Mouse (Mus musculus): ENCODE results near the gene Zc3h12b. TPM values are rescaled to one million over a fixed set of nuclear protein-coding genes. Genes with fewer than 3 reads are reported as not detected.
"Not testable (repeated sequence)": the region's sequence is repeated elsewhere in the genome, so short reads cannot be mapped to it uniquely, and the experiment has no call there.

Zc3h12b gene
- polyA plus RNA-seq, 1 experiment from 2014 or later, result 3.4 TPM

DNA sequence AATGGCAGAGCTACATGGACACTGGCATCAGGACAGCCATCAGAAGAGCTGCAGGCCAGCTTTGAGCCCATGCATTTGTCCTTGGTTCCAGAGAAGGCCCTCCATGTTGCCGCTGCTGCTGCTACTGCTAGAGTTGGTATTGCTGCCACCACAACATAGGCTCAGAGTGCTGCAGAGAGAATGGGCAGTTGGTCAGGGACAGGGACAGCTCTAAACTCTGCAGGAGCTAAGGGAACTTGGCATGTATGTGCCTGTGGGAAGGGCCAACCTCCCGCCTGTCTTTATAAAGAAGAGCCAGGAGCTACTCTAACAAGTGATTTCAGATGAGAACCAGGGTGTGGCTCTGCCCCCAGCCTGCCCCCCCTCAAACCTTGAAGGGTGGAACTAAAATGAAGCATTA lies 224.0 kb downstream of the Zc3h12b start:
- no peaks in the 10 kb centered on the region for H3K4me1 ChIP-seq (replicated peaks; ENCODE audit: control insufficient read depth, insufficient read depth, low read length)
- H3K9me3 ChIP-seq (ENCODE audit: control insufficient read depth, low read length), result no peaks in the 10 kb centered on the region
- H3K4me2 ChIP-seq (ENCODE audit: low read length), result no peak overlapping the region
- no peaks in the 10 kb centered on the region for H3K36me3 ChIP-seq (ENCODE audit: control insufficient read depth, insufficient read depth)
- H3K9ac ChIP-seq (replicated peaks; ENCODE audit: low read depth, low read length), result no peak overlapping the region
- 90% methylated on average over 2 of the region's 2 CpGs for WGBS
- no peak overlapping the region for H3K4me3 ChIP-seq (replicated peaks; ENCODE audit: low read length)
- ATAC-seq, result no peak
- no peaks in the 10 kb centered on the region for H3K27me3 ChIP-seq (replicated peaks; ENCODE audit: control insufficient read depth, insufficient read depth, low read length)
- no peak overlapping the region for H3K27ac ChIP-seq (ENCODE audit: low read length)

GRCm38 (mm10) chrX:95945496-95945895 lies 234.0 kb downstream of the Zc3h12b start:
- ATAC-seq, result no peak
- H3K27me3 ChIP-seq (replicated peaks; ENCODE audit: control insufficient read depth, insufficient read depth, low read length), result no peaks in the 10 kb centered on the region
- no peaks in the 10 kb centered on the region for H3K4me1 ChIP-seq (replicated peaks; ENCODE audit: control insufficient read depth, insufficient read depth, low read length)
- peaks cover 2% of the 10 kb centered on the region; the same call in 1 of the 2 replicates for H3K36me3 ChIP-seq (ENCODE audit: control insufficient read depth, insufficient read depth)
- no peak overlapping the region for H3K4me3 ChIP-seq (replicated peaks; ENCODE audit: low read length)
- no peaks in the 10 kb centered on the region for H3K9me3 ChIP-seq (ENCODE audit: control insufficient read depth, low read length)
- 89% methylated on average over 2 of the region's 2 CpGs for WGBS
- no peak overlapping the region for H3K9ac ChIP-seq (replicated peaks; ENCODE audit: low read depth, low read length)
- no peak overlapping the region for H3K27ac ChIP-seq (ENCODE audit: low read length)
- H3K4me2 ChIP-seq (ENCODE audit: low read length), result no peak overlapping the region

DNA sequence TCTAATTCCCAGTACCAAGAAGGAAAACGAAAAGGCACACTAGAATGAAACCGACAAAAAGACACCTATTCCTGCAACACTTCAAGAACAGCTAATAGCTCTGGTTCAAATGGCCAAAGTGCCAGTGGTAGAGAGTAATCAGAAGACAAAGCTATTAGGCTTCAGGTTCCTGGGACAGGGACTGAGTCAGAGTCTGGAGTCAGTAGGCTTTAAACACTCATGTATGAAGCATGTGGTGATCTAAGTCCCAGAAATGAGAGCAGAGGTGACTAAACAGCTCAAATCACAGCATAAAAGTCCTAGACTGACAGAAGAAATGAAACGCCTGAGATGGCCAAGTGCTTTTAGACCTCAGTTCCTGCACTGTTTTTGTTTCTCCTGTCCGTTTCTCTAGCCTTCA lies 236.7 kb downstream of the Zc3h12b start:
- Histone ChIP-seq H3K27me3 (replicated peaks; ENCODE audit: control insufficient read depth, insufficient read depth, low read length) (no peaks in the 10 kb centered on the region), H3K9ac (replicated peaks; ENCODE audit: low read depth, low read length) (no peak overlapping the region), H3K27ac (ENCODE audit: low read length) (no peak overlapping the region), H3K9me3 (ENCODE audit: control insufficient read depth, low read length) (no peaks in the 10 kb centered on the region), H3K36me3 (ENCODE audit: control insufficient read depth, insufficient read depth) (peaks cover 2% of the 10 kb centered on the region; the same call in 1 of the 2 replicates), H3K4me1 (replicated peaks; ENCODE audit: control insufficient read depth, insufficient read depth, low read length) (no peaks in the 10 kb centered on the region), H3K4me3 (replicated peaks; ENCODE audit: low read length) (no peak overlapping the region), H3K4me2 (ENCODE audit: low read length) (no peak overlapping the region)
- no peak for ATAC-seq
- WGBS, result 89% methylated on average over 4 of the region's 4 CpGs

DNA sequence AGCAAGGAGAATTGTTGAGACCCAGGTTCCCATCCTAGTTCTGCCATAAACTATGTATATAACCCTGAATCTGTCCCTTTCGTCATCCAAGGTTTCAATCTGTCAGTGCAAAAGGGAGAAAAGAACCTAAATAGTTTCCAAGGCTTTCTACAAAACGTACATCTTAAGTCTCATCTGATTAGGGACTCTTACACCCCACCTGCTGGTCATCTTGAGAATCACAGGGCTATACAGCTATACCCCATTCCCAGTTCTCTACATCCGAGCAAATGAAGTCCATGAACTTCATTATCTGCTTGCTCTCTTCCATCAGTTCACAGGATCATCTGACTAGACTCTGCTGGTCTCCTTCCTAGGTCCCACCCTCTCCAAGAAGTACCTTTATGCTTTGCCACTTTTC lies 239.3 kb downstream of the Zc3h12b start:
- WGBS, result 34% methylated on average over 3 of the region's 3 CpGs
- peak; percentile 63 for ATAC-seq
- no peak overlapping the region for H3K9ac ChIP-seq (replicated peaks; ENCODE audit: low read depth, low read length)

GRCm38 (mm10) chrX:95956497-95957293 lies 245.2 kb downstream of the Zc3h12b start, which contains the start of gene Las1l:
TSS of gene Las1l (minus strand) at chrX:95956962.
- Histone ChIP-seq H3K36me3 (ENCODE audit: control insufficient read depth, insufficient read depth) (no peaks in the 10 kb centered on the region), H3K9me3 (ENCODE audit: control insufficient read depth, low read length) (no peaks in the 10 kb centered on the region), H3K4me1 (replicated peaks; ENCODE audit: control insufficient read depth, insufficient read depth, low read length) (peaks cover 8% of the 10 kb centered on the region), H3K27me3 (replicated peaks; ENCODE audit: control insufficient read depth, insufficient read depth, low read length) (no peaks in the 10 kb centered on the region), H3K27ac (ENCODE audit: low read length) (0 out of 2 replicates have a peak within 1 kb of the TSS, but pooled peaks have one; percentile 37), H3K4me3 (replicated peaks; ENCODE audit: low read length) (peak within 1 kb of the TSS; percentile 61), H3K4me2 (ENCODE audit: low read length) (peak within 1 kb of the TSS; percentile 73), H3K9ac (replicated peaks; ENCODE audit: low read depth, low read length) (peak within 1 kb of the TSS; percentile 55)
- ATAC-seq, result peak; percentile 100
- WGBS, result 21% methylated on average over 42 of the region's 42 CpGs

More for the DNA sequence above, 239.3 kb downstream of the Zc3h12b start:
- Histone ChIP-seq H3K27ac (ENCODE audit: low read length) (no peak overlapping the region), H3K9me3 (ENCODE audit: control insufficient read depth, low read length) (no peaks in the 10 kb centered on the region), H3K4me1 (replicated peaks; ENCODE audit: control insufficient read depth, insufficient read depth, low read length) (peaks cover 4% of the 10 kb centered on the region), H3K36me3 (ENCODE audit: control insufficient read depth, insufficient read depth) (no peaks in the 10 kb centered on the region; the same call in 1 of the 2 replicates), H3K4me3 (replicated peaks; ENCODE audit: low read length) (no peak overlapping the region), H3K27me3 (replicated peaks; ENCODE audit: control insufficient read depth, insufficient read depth, low read length) (no peaks in the 10 kb centered on the region), H3K4me2 (ENCODE audit: low read length) (no peak overlapping the region)

DNA sequence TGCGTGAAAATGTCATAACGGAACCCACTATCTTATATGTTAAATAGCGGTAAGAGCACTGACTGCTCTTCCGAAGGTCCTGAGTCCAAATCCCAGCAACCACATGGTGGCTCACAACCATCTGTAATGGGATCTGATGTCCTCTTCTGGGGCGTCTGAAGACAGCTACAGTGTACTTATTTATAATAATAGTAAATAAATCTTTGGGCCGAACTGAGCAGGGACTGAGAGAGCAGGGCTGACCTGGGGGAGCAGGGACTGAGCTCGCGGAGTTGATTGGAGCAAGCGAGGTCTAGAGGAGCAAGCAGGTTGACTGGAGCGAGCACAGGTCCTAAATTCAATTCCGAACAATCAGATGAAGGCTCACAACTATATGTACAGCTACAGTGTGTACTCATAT lies 246.0 kb downstream of the Zc3h12b start:
- peak overlapping the region; percentile 50 for H3K4me2 ChIP-seq (ENCODE audit: low read length)
- not testable (repeated sequence) for H3K9me3 ChIP-seq (ENCODE audit: control insufficient read depth, low read length); H3K36me3 ChIP-seq (ENCODE audit: control insufficient read depth, insufficient read depth); ATAC-seq; H3K27me3 ChIP-seq (replicated peaks; ENCODE audit: control insufficient read depth, insufficient read depth, low read length); H3K4me1 ChIP-seq (replicated peaks; ENCODE audit: control insufficient read depth, insufficient read depth, low read length)
- H3K27ac ChIP-seq (ENCODE audit: low read length), result 0 out of 2 replicates have a peak overlapping the region, but pooled peaks have one; percentile 37
- WGBS, result 36% methylated on average over 11 of the region's 11 CpGs
- peak overlapping the region; percentile 39; the same call in 1 of the 2 replicates for H3K9ac ChIP-seq (replicated peaks; ENCODE audit: low read depth, low read length)
- H3K4me3 ChIP-seq (replicated peaks; ENCODE audit: low read length), result peak overlapping the region; percentile 30

DNA sequence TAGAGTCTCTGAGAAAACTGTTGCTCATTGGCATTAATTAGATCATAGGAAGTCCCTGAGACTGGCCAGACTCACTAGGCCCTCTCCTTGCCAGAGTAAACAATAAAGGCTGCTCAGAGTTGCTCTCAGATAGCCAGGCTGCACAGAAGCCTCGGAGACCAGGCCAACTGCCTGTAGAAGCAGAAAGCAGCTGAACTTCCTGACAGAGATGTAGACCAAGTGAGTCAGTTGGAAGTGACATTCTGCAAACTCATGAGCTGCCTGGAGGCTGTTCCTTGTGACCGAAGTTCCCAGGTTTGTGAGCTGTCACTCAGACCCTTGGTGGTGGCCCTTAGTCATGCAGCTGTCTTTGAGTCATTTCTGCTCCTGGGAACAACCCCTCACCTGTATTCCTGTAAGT lies 251.9 kb downstream of the Zc3h12b start:
- H3K4me3 ChIP-seq (replicated peaks; ENCODE audit: low read length), result no peak overlapping the region
- H3K4me2 ChIP-seq (ENCODE audit: low read length), result no peak overlapping the region
- no peaks in the 10 kb centered on the region for H3K36me3 ChIP-seq (ENCODE audit: control insufficient read depth, insufficient read depth)
- H3K9ac ChIP-seq (replicated peaks; ENCODE audit: low read depth, low read length), result no peak overlapping the region
- no peak for ATAC-seq
- WGBS, result 81% methylated on average over 2 of the region's 2 CpGs
- H3K27me3 ChIP-seq (replicated peaks; ENCODE audit: control insufficient read depth, insufficient read depth, low read length), result no peaks in the 10 kb centered on the region
- H3K4me1 ChIP-seq (replicated peaks; ENCODE audit: control insufficient read depth, insufficient read depth, low read length), result no peaks in the 10 kb centered on the region
- H3K27ac ChIP-seq (ENCODE audit: low read length), result no peak overlapping the region
- H3K9me3 ChIP-seq (ENCODE audit: control insufficient read depth, low read length), result no peaks in the 10 kb centered on the region

DNA sequence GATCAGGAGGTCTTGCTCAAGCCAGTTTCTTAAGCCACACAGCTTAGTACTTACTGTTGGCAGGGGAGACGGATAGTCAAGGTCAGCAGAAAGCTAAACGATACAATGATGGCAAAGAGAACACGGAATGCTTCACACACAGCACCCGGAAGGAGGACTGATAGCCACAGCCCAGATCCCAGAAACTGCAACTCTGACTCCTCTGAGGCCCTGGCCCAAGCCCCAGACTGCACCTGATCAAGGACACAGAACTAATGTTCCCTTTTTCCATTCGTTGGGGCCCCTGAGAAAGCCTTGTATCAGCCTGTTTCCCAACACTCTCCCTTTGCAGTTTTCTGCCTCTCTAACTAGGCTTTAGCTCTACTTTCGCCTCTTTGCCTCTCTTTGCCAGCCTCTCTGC lies 253.6 kb downstream of the Zc3h12b start:
- ATAC-seq, result no peak
- 80% methylated on average over 6 of the region's 6 CpGs for WGBS
- no peaks in the 10 kb centered on the region for H3K27me3 ChIP-seq (replicated peaks; ENCODE audit: control insufficient read depth, insufficient read depth, low read length)

DNA sequence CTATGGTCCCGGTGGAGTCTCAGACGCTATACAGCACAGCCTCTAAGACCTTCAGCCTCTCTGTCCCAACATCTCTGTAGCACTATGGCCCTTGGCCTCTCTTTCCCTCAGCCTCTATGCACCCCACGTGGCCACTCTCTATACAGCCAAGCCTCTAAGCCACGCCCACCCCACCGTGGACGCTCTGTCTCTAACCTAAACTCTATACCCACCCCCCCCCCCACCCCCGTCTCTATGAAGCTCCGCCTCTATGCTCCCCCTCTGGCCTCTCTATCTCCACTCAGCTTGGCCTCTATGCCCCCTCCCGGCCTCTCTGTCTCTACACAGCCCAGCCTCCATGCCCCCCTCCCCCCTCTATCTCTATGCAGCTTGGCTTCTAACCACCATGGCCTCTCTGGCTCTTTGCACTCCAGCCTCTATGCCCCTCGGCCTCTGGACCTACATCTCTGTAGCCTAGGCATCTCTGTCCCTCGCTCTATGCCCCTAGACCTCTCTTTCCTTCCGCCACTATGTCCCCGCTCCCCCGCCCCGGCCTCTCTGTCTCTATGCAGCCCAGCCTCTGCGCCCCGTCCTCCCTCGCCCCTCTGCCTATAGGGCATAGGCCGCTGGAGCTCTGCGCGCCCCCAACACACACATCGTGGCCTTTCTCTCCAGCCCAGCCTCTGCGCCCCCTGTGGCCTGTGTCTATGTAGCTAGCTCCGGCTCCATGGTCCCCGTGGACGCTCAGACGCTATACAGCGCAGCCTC lies 256.5 kb downstream of the Zc3h12b start:
- 23% methylated on average over 27 of the region's 28 CpGs for WGBS
- peak overlapping the region; percentile 45 for H3K4me3 ChIP-seq (replicated peaks; ENCODE audit: low read length)
- no peaks in the 10 kb centered on the region for H3K27me3 ChIP-seq (replicated peaks; ENCODE audit: control insufficient read depth, insufficient read depth, low read length)
- no peaks in the 10 kb centered on the region; the same call in 1 of the 2 replicates for H3K4me1 ChIP-seq (replicated peaks; ENCODE audit: control insufficient read depth, insufficient read depth, low read length)
- H3K4me2 ChIP-seq (ENCODE audit: low read length), result peak overlapping the region; percentile 63
- no peaks in the 10 kb centered on the region for H3K9me3 ChIP-seq (ENCODE audit: control insufficient read depth, low read length)
- no peaks in the 10 kb centered on the region for H3K36me3 ChIP-seq (ENCODE audit: control insufficient read depth, insufficient read depth)
- peak; percentile 73 for ATAC-seq
- peak overlapping the region; percentile 56 for H3K27ac ChIP-seq (ENCODE audit: low read length)
- H3K9ac ChIP-seq (replicated peaks; ENCODE audit: low read depth, low read length), result peak overlapping the region; percentile 66

More for the DNA sequence above, 253.6 kb downstream of the Zc3h12b start:
- H3K9me3 ChIP-seq (ENCODE audit: control insufficient read depth, low read length), result no peaks in the 10 kb centered on the region
- no peaks in the 10 kb centered on the region; the same call in 1 of the 2 replicates for H3K4me1 ChIP-seq (replicated peaks; ENCODE audit: control insufficient read depth, insufficient read depth, low read length)
- H3K4me3 ChIP-seq (replicated peaks; ENCODE audit: low read length), result no peak overlapping the region
- H3K36me3 ChIP-seq (ENCODE audit: control insufficient read depth, insufficient read depth), result no peaks in the 10 kb centered on the region
- no peak overlapping the region for H3K4me2 ChIP-seq (ENCODE audit: low read length)
- H3K27ac ChIP-seq (ENCODE audit: low read length), result no peak overlapping the region
- H3K9ac ChIP-seq (replicated peaks; ENCODE audit: low read depth, low read length), result no peak overlapping the region

Data from forebrain, embryonic 16.5 days (tissue).